Mouse (Mus musculus) thymus, adult 2 months (tissue): ENCODE measurements at regions not wholly inside any gene's neighbourhood (a gene's known extent, or its start where the extent isn't known, plus 50 kb on each side); places are given as distances from the start of the nearest gene placed in this dataset.

Experiments used
- DNase-seq: peaks from one replicate; pipeline ENCODE4 v3.0.0; 2021
- H3K27ac ChIP-seq: fragments of 200-500 bp; 2 replicates; pipeline ENCODE4 v1.5.1; 2012; ENCODE audit warnings: low read length, control low read depth; ENCODE audit not compliant: control insufficient read depth, insufficient read depth
- H3K27me3 ChIP-seq: fragments of 200-500 bp; 2 replicates; pipeline ENCODE4 v1.6.1; 2012; ENCODE audit warnings: mild to moderate bottlenecking, low read length, moderate library complexity, mixed read lengths; ENCODE audit not compliant: control insufficient read depth, insufficient read depth
- H3K36me3 ChIP-seq: fragments of 200-500 bp; 2 replicates; pipeline ENCODE4 v1.6.1; 2012; ENCODE audit warnings: mild to moderate bottlenecking, low read length, moderate library complexity; ENCODE audit not compliant: control insufficient read depth, insufficient read depth
- H3K4me1 ChIP-seq: fragments of 200-500 bp; replicated peaks from 2 replicates; pipeline ENCODE4 v1.6.1; 2012; ENCODE audit warnings: low read length; ENCODE audit not compliant: control insufficient read depth, insufficient read depth
- H3K4me3 ChIP-seq: fragments of 200-500 bp; 2 replicates; pipeline ENCODE4 v1.5.1; 2012; ENCODE audit warnings: mild to moderate bottlenecking, low read length, control low read depth, moderate library complexity; ENCODE audit not compliant: control insufficient read depth, insufficient read depth
- CTCF ChIP-seq: fragments of 200-500 bp; IDR thresholded peaks from 2 replicates; pipeline ENCODE4 v1.5.1; 2012; ENCODE audit warnings: mild to moderate bottlenecking, control low read depth, low read length, moderate library complexity, borderline replicate concordance; ENCODE audit not compliant: control insufficient read depth, poor library complexity, insufficient read depth; ENCODE audit errors: extremely low read depth
- POLR2A ChIP-seq: fragments of 200-500 bp; IDR thresholded peaks from 2 replicates; pipeline ENCODE4 v1.6.1; 2012; ENCODE audit warnings: mild to moderate bottlenecking, low read length, control low read depth, moderate library complexity; ENCODE audit not compliant: control insufficient read depth, poor library complexity, insufficient read depth; ENCODE audit errors: extremely low read depth
- WGBS: fragments of 180-500 bp; shearing (Covaris S2); methylation state at CpG from one replicate; pipeline ENCODE4 v1.1.7; 2018; 5-methylcytosine and 5-hydroxymethylcytosine counted together

DNA sequence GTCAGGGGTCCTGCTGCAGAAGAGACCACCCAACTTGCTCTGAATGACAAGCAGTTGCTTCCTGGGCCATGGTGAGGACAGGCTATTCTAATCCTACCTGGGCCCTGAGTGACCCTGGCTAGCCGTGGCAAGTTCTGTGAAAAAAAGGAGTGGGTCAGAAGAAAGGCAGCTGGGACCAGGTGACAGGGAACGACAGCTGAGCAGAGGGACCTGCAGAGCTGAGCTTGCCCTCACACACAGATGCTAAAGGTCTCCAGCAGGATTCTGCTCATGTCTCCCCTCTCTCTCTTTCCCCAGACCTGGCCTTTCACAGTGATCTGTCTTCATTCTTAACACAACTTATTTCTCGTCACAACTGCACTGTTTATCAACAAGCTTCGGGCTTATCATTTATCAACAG, 206.4 kb downstream of the Gm12728 start:
- H3K4me1 ChIP-seq = no peaks in the 10 kb centered on the region
- no peak overlapping the region for H3K4me3 ChIP-seq
- TF ChIP-seq POLR2A (no peak), CTCF (no peak)
- no peak overlapping the region for H3K27ac ChIP-seq
- WGBS = 90% methylated on average over 4 of the region's 4 CpGs
- no peaks in the 10 kb centered on the region for H3K36me3 ChIP-seq
- H3K27me3 ChIP-seq = no peaks in the 10 kb centered on the region
- no peak for DNase-seq

DNA sequence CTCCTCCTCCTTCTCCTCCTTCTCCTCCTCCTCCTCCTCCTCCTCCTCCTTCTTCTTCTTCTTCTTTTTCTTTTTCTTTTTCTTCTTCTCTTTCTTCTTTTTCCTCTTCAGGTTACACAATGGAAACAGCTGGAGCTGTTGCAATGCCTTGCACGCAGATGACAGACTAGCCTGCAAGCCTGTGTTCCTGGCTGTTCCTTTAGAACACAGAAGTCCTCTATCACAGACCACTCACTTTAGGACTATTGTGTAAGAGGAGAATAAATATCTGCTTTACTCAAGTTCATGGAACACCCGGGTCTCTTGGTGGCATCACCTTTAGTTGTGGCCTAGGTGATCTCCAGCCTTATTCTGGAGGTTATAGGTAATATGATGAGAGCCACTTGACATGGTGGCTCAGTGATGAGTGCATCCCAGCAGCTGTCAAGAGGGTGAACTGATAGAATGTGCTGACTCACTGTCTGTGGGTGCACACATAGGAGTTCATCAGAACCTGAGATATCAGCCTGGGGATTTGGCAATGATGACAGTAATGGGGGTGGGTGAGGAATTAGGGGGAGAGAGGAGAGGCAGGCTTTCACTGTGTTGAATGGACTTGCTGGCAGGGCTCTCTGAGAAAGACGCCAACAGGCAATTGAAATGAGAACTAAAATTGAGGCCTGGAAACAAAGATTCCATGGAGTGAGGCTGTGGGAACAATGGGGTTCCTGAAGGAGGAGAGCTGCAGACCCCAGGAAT, 207.4 kb downstream of the Gm12728 start:
- Histone ChIP-seq H3K4me1 (no peaks in the 10 kb centered on the region), H3K27ac (no peak overlapping the region), H3K36me3 (no peaks in the 10 kb centered on the region), H3K4me3 (no peak overlapping the region), H3K27me3 (no peaks in the 10 kb centered on the region)
- TF ChIP-seq CTCF (no peak), POLR2A (no peak)
- 78% methylated on average over 3 of the region's 3 CpGs for WGBS
- no peak for DNase-seq

GRCm38 (mm10) chr4:106002516-106002915, 212.8 kb downstream of the Gm12728 start:
- H3K27ac ChIP-seq = no peak overlapping the region
- H3K27me3 ChIP-seq = no peaks in the 10 kb centered on the region
- WGBS = 83% methylated on average over 3 of the region's 3 CpGs
- no peaks in the 10 kb centered on the region for H3K36me3 ChIP-seq
- no peak for DNase-seq
- TF ChIP-seq CTCF (no peak), POLR2A (no peak)
- H3K4me3 ChIP-seq = no peak overlapping the region
- H3K4me1 ChIP-seq = no peaks in the 10 kb centered on the region

DNA sequence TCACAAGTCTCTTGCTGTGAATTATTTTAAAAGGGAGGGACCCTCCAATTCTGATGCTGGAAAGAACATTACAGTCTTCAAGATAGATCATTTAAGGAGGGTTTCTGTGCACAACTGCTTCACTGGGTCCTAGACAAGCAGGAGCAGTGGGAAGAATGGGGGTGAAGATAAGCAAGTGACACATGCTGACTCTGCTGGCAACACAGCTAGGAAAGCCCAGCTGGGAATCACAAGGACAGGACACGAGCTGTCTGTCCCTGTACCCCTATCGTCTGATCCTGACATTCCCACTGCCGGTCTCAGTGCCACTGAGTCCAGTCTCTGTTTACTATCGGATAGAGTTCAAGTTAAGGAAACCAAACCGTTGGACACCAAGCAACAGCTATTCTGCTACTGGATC, 216.3 kb downstream of the Gm12728 start:
- Histone ChIP-seq H3K27ac (no peak overlapping the region), H3K4me1 (no peaks in the 10 kb centered on the region)
- WGBS = 96% methylated on average over 5 of the region's 5 CpGs

GRCm38 (mm10) chr4:106007334-106008190, 217.9 kb downstream of the Gm12728 start:
- H3K27me3 ChIP-seq = no peaks in the 10 kb centered on the region
- H3K4me3 ChIP-seq = no peak overlapping the region
- no peak overlapping the region for H3K27ac ChIP-seq
- H3K36me3 ChIP-seq = no peaks in the 10 kb centered on the region
- TF ChIP-seq CTCF (no peak), POLR2A (no peak)
- WGBS = 66% methylated on average over 8 of the region's 8 CpGs
- H3K4me1 ChIP-seq = no peaks in the 10 kb centered on the region
- no peak for DNase-seq

More for the DNA sequence above, 216.3 kb downstream of the Gm12728 start:
- H3K27me3 ChIP-seq = no peaks in the 10 kb centered on the region
- no peak overlapping the region for H3K4me3 ChIP-seq
- TF ChIP-seq CTCF (no peak), POLR2A (no peak)
- DNase-seq = no peak
- H3K36me3 ChIP-seq = no peaks in the 10 kb centered on the region

DNA sequence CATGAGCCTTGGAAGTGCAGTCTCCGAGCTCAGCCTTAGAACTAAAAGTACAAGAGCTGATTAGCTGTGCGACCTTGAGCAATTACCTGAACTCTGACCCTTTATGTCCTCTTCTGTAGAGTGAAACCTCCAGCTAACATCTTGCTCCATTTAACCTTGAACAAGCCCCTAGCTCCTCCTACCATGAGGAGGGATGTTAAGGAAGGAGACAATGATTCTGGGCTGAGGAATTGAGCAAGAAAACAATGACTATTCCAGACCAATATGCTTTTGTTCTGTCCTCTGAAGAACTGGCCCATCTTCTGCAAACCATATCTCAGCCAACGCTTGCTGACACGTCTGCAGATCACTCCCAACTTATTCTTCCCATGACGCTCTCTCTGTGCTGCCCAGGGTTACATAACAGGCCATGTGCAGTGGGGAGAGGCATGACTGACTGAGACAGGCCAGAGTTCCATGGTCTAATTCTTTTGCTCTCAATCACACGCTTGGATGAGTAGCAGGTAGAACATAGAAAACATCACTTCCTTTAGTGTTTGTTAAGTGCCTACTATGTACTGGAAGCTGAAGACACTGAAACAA, 227.5 kb downstream of the Gm12728 start:
- Histone ChIP-seq H3K36me3 (no peaks in the 10 kb centered on the region), H3K4me1 (no peaks in the 10 kb centered on the region), H3K27ac (no peak overlapping the region), H3K4me3 (no peak overlapping the region), H3K27me3 (no peaks in the 10 kb centered on the region)
- no peak for DNase-seq
- TF ChIP-seq CTCF (no peak), POLR2A (no peak)
- WGBS = 95% methylated on average over 6 of the region's 6 CpGs
